Mouse (Mus musculus): ENCODE data around the gene C1qtnf1.

DNA sequence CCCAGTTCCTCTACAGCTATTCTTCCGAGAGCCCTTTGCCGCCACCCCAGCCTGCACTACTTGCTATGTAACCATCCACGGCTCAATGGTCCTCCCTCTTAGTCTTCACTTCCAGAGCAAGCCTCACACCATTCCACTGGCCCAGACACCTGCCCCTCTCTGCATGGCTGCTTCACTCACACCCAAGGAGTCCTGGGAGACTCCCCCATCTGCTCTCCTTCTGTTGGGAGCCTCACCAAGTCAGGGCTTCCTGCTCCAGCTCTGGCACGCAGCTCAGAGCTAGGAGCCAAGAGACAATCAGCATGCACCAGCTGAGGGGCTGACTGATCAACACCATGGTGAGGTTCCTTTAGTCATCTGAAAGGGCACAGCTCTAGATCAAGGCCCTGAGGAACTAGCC lies 14.9 kb upstream of the C1qtnf1 start:
- no peak for TF ChIP-seq ZC3H11A (IDR thresholded peaks at IDR 0.05; ENCODE audit: borderline replicate concordance, low read depth, low read length)
- no peak for TF ChIP-seq HCFC1 (IDR thresholded peaks at IDR 0.05; ENCODE audit: borderline replicate concordance, insufficient read depth, low read length)
- TF ChIP-seq CHD2 (IDR thresholded peaks at IDR 0.05; ENCODE audit: low read depth, low read length), result no peak
- no peak for TF ChIP-seq MAFK (IDR thresholded peaks at IDR 0.05; ENCODE audit: insufficient read depth, low read depth, low read length)
- no peak for TF ChIP-seq ZNF384 (IDR thresholded peaks at IDR 0.05; ENCODE audit: low read depth, low read length)
